ENCODE assay signal across 8 mouse cellular contexts in the genomic region with DNA sequence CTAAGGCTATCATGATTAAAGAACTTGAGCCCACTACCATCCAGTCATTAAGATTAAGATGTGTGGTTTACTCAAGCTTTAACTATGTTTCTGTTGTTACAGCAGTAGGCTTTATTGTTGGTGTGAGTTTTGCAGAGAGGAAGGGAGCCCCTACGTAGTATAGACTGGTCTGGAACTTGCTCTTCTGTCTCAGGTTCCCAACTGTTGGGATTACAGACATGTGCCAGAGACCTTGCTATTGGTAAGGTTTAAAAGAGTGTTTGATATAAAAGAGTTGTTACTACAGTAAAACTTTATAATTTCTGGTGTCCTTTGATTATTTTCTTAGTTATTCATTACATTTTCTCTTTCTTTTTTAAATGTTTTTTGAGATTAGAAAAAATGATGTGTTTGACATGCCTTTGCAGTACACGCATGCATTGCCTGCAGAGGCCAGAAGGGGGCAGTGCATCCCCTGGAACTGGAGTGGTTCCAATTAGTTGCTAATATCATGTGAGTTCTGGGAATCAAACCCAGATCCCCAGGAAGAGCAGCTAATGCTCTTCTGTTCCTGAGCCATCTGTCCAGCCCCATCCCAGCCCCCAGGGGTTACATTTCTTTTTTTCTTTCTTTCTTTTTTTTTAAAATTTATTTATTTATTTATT. TPM values are rescaled to one million over a fixed set of nuclear protein-coding genes. Genes with fewer than 3 reads are reported as not detected.
A peak's percentile ranks its signal among the peaks of the same experiment; 100 is the strongest.
DNase-seq lines count a peak whose midpoint lies in the region; TF ChIP-seq lines count a peak whose summit lies in the region.

No protein-coding gene starts in this region.

- no peaks in the 10 kb centered on the region for H3K27me3 ChIP-seq in heart, embryonic 10.5 days (ENCODE audit: insufficient read depth, poor library complexity, severe bottlenecking)
- H3K27me3 ChIP-seq in C2C12 (ENCODE audit: control insufficient read depth, insufficient read depth, insufficient read length): no peaks in the 10 kb centered on the region

- TF ChIP-seq CTCF in C2C12 (IDR thresholded peaks at IDR 0.05; ENCODE audit: control insufficient read depth, insufficient read depth, insufficient read length): peak; percentile 5

- H3K9me3 ChIP-seq in heart, embryonic 10.5 days: no peaks in the 10 kb centered on the region

- peaks cover 10% of the 10 kb centered on the region for H3K36me3 ChIP-seq in heart, embryonic 10.5 days
- peaks cover 44% of the 10 kb centered on the region for H3K36me3 ChIP-seq in C2C12 (ENCODE audit: control insufficient read depth, insufficient read depth)

- H3K4me1 ChIP-seq in heart, embryonic 10.5 days: no peaks in the 10 kb centered on the region

- intact Hi-C loops in heart, postnatal 36 days (cut with DNase I): no loop called here

- H3K4me3 ChIP-seq in heart, embryonic 10.5 days: no peak overlapping the region
- H3K4me3 ChIP-seq in C2C12 (ENCODE audit: insufficient read depth, poor library complexity, severe bottlenecking): no peak overlapping the region

- peak; percentile 12 to 68 for DNase-seq in heart, adult 18-20 months
- no peak for DNase-seq in heart, embryonic 10.5 days (ENCODE audit: low spot score)
- peak; percentile 74 for DNase-seq in adrenal gland, postnatal 14 days
- DNase-seq in heart, postnatal 36 days: peak; percentile 25 to 53
- peak; percentile 47 for DNase-seq in lung, postnatal 14 days
- DNase-seq in thymus, postnatal 0 days (ENCODE audit: low spot score): peak; percentile 49
- DNase-seq in frontal cortex, postnatal 10 days (ENCODE audit: low spot score in 2 of 2): no peak

- WGBS in heart, embryonic 10.5 days: 72% methylated on average over 2 of the region's 2 CpGs

- H3K27ac ChIP-seq in heart, embryonic 10.5 days: no peak overlapping the region

- no peak overlapping the region for H3ac ChIP-seq in C2C12 (ENCODE audit: control insufficient read depth, insufficient read length, low read depth)

- no peaks in the 10 kb centered on the region for H3K79me3 ChIP-seq in C2C12 (ENCODE audit: low read depth)

- peaks cover 11% of the 10 kb centered on the region for H3K79me2 ChIP-seq in C2C12 (ENCODE audit: control insufficient read depth, insufficient read depth)

TF ChIP-seq in C2C12, 6 proteins besides CTCF, POLR2A, EP300 and RAD21:
- no peak for TF ChIP-seq FOSL1 (IDR thresholded peaks at IDR 0.05; ENCODE audit: insufficient read depth, low read length, poor library complexity, severe bottlenecking)
- TF ChIP-seq MYOD1 (IDR thresholded peaks at IDR 0.05; ENCODE audit: control insufficient read depth, insufficient read length, low read depth): no peak
- no peak for TF ChIP-seq USF1 (IDR thresholded peaks at IDR 0.05; ENCODE audit: low read depth)
- TF ChIP-seq CEBPB (IDR thresholded peaks at IDR 0.05; ENCODE audit: low read depth): no peak
- TF ChIP-seq MAX (IDR thresholded peaks at IDR 0.05): no peak
- TF ChIP-seq MYOG (IDR thresholded peaks at IDR 0.05; ENCODE audit: control insufficient read depth, extremely low read depth, insufficient read length): no peak
TF ChIP-seq in C2C12: peak in this region for 0.

RNA-seq across cellular contexts. Expression of a gene that starts 11.6 kb away (rescaled TPM):
- total RNA-seq in heart, adult 18-20 months (2021): 10 to 100 TPM; 16.3 to 21.1 TPM
- polyA plus RNA-seq in heart, embryonic 10.5 days (2016; fragmentation: Nextera tagmentation; extraction: Ambion mirVana): 88.5 and 109 TPM in 2 replicates
- polyA plus RNA-seq in C2C12 (2012; fragmentation: generic; extraction: Trizol): 23.4 TPM
- 27.7 and 27.8 TPM in 2 replicates for total RNA-seq in adrenal gland, postnatal 14 days (2021)
- 10 to 100 TPM; 17.0 to 18.4 TPM for total RNA-seq in heart, postnatal 36 days (2021)
- polyA plus RNA-seq in thymus, postnatal 0 days (2015; fragmentation: Nextera tagmentation; extraction: Ambion mirVana): 157 and 159 TPM in 2 replicates

RNA-seq across cellular contexts. Expression of a gene that starts 11.8 kb away (rescaled TPM):
- total RNA-seq in heart, adult 18-20 months (2021): 1 to 10 TPM; 8.9 to 9.1 TPM
- 14.2 and 16.6 TPM in 2 replicates for polyA plus RNA-seq in heart, embryonic 10.5 days (2016; fragmentation: Nextera tagmentation; extraction: Ambion mirVana)
- polyA plus RNA-seq in C2C12 (2012; fragmentation: generic; extraction: Trizol): 3.0 TPM
- total RNA-seq in adrenal gland, postnatal 14 days (2021): 11.0 and 12.6 TPM in 2 replicates
- 1 to 10 TPM; 7.9 to 9.6 TPM for total RNA-seq in heart, postnatal 36 days (2021)
- 4.1 TPM in 2 replicates for polyA plus RNA-seq in thymus, postnatal 0 days (2015; fragmentation: Nextera tagmentation; extraction: Ambion mirVana)

Comparison
In these comparisons a context has a peak if more than half of its experiments do, and no peak if none do; other contexts are left out.
1. DNase-seq: peak in heart, adult 18-20 months (2 of 2), adrenal gland, postnatal 14 days (single experiment), heart, postnatal 36 days (2 of 2), lung, postnatal 14 days (single experiment) and thymus, postnatal 0 days (single experiment); none in heart, embryonic 10.5 days (single experiment) and frontal cortex, postnatal 10 days (0 of 2).